Comparison of ENCODE assay signal across 8 mouse cellular contexts in genomic region chr5:147078110-147078900, GRCm38 (mm10). TPM values are rescaled to one million over a fixed set of nuclear protein-coding genes. Genes with fewer than 3 reads are reported as not detected.
DNase-seq lines count a peak whose midpoint lies in the region; ATAC-seq and TF ChIP-seq lines count a peak whose summit lies in the region.

No protein-coding gene starts in this region.

- no peak for TF ChIP-seq CTCF in heart, adult 2 months (IDR thresholded peaks at IDR 0.05)
- no peak for TF ChIP-seq CTCF in hindbrain, postnatal 0 days (IDR thresholded peaks at IDR 0.05; ENCODE audit: low read depth)

- TF ChIP-seq EP300 in heart, adult 2 months (IDR thresholded peaks at IDR 0.05; ENCODE audit: insufficient read depth, low read depth, low read length), result no peak

- H3K79me2 ChIP-seq in heart, adult 2 months (replicated peaks; ENCODE audit: control insufficient read depth, insufficient read depth, low read length), result no peaks in the 10 kb centered on the region

- H3K4me1 ChIP-seq in heart, adult 2 months (ENCODE audit: control insufficient read depth, insufficient read depth, low read length), result peaks cover 11% of the 10 kb centered on the region
- 0 out of 2 replicates have a peak, but pooled peaks cover 7% of the 10 kb centered on the region for H3K4me1 ChIP-seq in hindbrain, postnatal 0 days (ENCODE audit: insufficient read depth, low read length)
- H3K4me1 ChIP-seq in liver, embryonic 15.5 days (replicated peaks), result peaks cover 47% of the 10 kb centered on the region

- peak overlapping the region; percentile 87 for H3K9ac ChIP-seq in heart, adult 2 months (ENCODE audit: low read depth, low read length)
- H3K9ac ChIP-seq in hindbrain, postnatal 0 days (replicated peaks; ENCODE audit: low read length), result peak overlapping the region; percentile 59
- H3K9ac ChIP-seq in liver, embryonic 15.5 days, result peak overlapping the region; percentile 80

- peak overlapping the region; percentile 93 for H3K4me2 ChIP-seq in hindbrain, postnatal 0 days (ENCODE audit: low read depth, low read length)
- peak overlapping the region; percentile 97 for H3K4me2 ChIP-seq in liver, embryonic 15.5 days

- no peaks in the 10 kb centered on the region for H3K27me3 ChIP-seq in heart, adult 2 months (ENCODE audit: control insufficient read depth, insufficient read depth, low read length)
- no peaks in the 10 kb centered on the region for H3K27me3 ChIP-seq in hindbrain, postnatal 0 days (ENCODE audit: insufficient read depth, low read length)
- H3K27me3 ChIP-seq in liver, embryonic 15.5 days, result no peaks in the 10 kb centered on the region

- peak overlapping the region; percentile 98 for H3K27ac ChIP-seq in heart, adult 2 months
- H3K27ac ChIP-seq in hindbrain, postnatal 0 days, result no peak overlapping the region
- peak overlapping the region; percentile 76; the same call in 1 of the 2 replicates for H3K27ac ChIP-seq in liver, embryonic 15.5 days (replicated peaks)

- DNase-seq in heart, adult 2 months, result no peak
- DNase-seq in heart, adult 11 months, result no peak
- peak; percentile 38 for DNase-seq in MEL-GATA-1-ER (ENCODE audit: extremely low read depth, low read depth)
- no peak for DNase-seq in hindbrain, postnatal 0 days (ENCODE audit: low spot score)
- no peak for DNase-seq in urinary bladder, adult 2 months (ENCODE audit: low spot score)
- DNase-seq in spleen, postnatal 4 days (ENCODE audit: low spot score in 2 of 2), result no peak

- 17% methylated on average over 11 of the region's 11 CpGs for WGBS in heart, adult 2 months
- 35% methylated on average over 11 of the region's 11 CpGs for WGBS in hindbrain, postnatal 0 days
- WGBS in liver, embryonic 15.5 days (ENCODE audit: insufficient replicate concordance), result 36% methylated on average over 11 of the region's 11 CpGs

- H3K4me3 ChIP-seq in heart, adult 2 months, result peak overlapping the region; percentile 84
- peak overlapping the region; percentile 65 for H3K4me3 ChIP-seq in hindbrain, postnatal 0 days (ENCODE audit: low read length)
- H3K4me3 ChIP-seq in liver, embryonic 15.5 days (replicated peaks), result peak overlapping the region; percentile 83

- TF ChIP-seq POLR2A in heart, adult 2 months (IDR thresholded peaks at IDR 0.05; ENCODE audit: insufficient read depth, low read depth, low read length), result no peak

- no peak for ATAC-seq in hindbrain, postnatal 0 days
- ATAC-seq in liver, embryonic 15.5 days (ENCODE audit: insufficient read depth), result no peak
- ATAC-seq in CD4-positive, CD25-positive, alpha-beta regulatory T cell, adult 4 months, result no peak

- intact Hi-C loops in heart, adult 2 months (cut with DNase I), result loop anchor here (5.0 to 10.0 kb wide), 2 partner anchors 116 to 244 kb away; partner anchors contain the start of genes Mtif3 and Rpl21

- no peaks in the 10 kb centered on the region for H3K9me3 ChIP-seq in hindbrain, postnatal 0 days (ENCODE audit: low read length)
- H3K9me3 ChIP-seq in liver, embryonic 15.5 days (replicated peaks), result no peaks in the 10 kb centered on the region

- peaks cover 12% of the 10 kb centered on the region for H3K36me3 ChIP-seq in heart, adult 2 months (ENCODE audit: control insufficient read depth, insufficient read depth, low read length)
- no peaks in the 10 kb centered on the region for H3K36me3 ChIP-seq in hindbrain, postnatal 0 days (ENCODE audit: insufficient read depth, low read length)
- H3K36me3 ChIP-seq in liver, embryonic 15.5 days (replicated peaks), result peaks cover 23% of the 10 kb centered on the region

RNA-seq across cellular contexts. Expression of gene Polr1d, which starts 1.5 kb away (rescaled TPM):
- 10 to 100 TPM; 66.6 to 74.8 TPM for total RNA-seq in heart, adult 2 months (2021)
- 24.2 and 35.7 TPM in 2 replicates for polyA plus RNA-seq in heart, adult 2 months (2012; rRNA removed)
- total RNA-seq in hindbrain, postnatal 0 days (2014; rRNA removed), result 53.7 and 55.0 TPM in 2 replicates
- 103 and 106 TPM in 2 replicates for polyA plus RNA-seq in hindbrain, postnatal 0 days (2015; fragmentation: Nextera tagmentation; extraction: Ambion mirVana)
- polyA plus RNA-seq in liver, embryonic 15.5 days (2015; fragmentation: Nextera tagmentation; extraction: Ambion mirVana), result 62.4 and 68.0 TPM in 2 replicates
- polyA plus RNA-seq in CD4-positive, CD25-positive, alpha-beta regulatory T cell, adult 4 months (2017; shearing (Covaris generic)), result 100 to 1,000 TPM; 126 to 148 TPM
- 116 and 126 TPM in 2 replicates for polyA plus RNA-seq in urinary bladder, adult 2 months (2012; rRNA removed)

RNA-seq across cellular contexts. Expression of gene Lnx2, which starts 1.9 kb away (rescaled TPM):
- 10 to 100 TPM in 1 of 2 experiments, 1 to 10 TPM in 1; 9.5 to 13.6 TPM for total RNA-seq in heart, adult 2 months (2021)
- 13.2 and 14.5 TPM in 2 replicates for polyA plus RNA-seq in heart, adult 2 months (2012; rRNA removed)
- 7.4 and 9.7 TPM in 2 replicates for total RNA-seq in hindbrain, postnatal 0 days (2014; rRNA removed)
- 3.0 and 3.3 TPM in 2 replicates for polyA plus RNA-seq in hindbrain, postnatal 0 days (2015; fragmentation: Nextera tagmentation; extraction: Ambion mirVana)
- polyA plus RNA-seq in liver, embryonic 15.5 days (2015; fragmentation: Nextera tagmentation; extraction: Ambion mirVana), result 4.7 and 4.9 TPM in 2 replicates
- 10 to 100 TPM; 19.6 to 29.9 TPM for polyA plus RNA-seq in CD4-positive, CD25-positive, alpha-beta regulatory T cell, adult 4 months (2017; shearing (Covaris generic))
- polyA plus RNA-seq in urinary bladder, adult 2 months (2012; rRNA removed), result 9.6 and 13.6 TPM in 2 replicates
